Mouse (Mus musculus): Measurements from ENCODE around the gene Tpte.
"Not testable (repeated sequence)": the region's sequence is repeated elsewhere in the genome, so short reads cannot be mapped to it uniquely, and the experiment has no call there.

Tpte gene

DNA sequence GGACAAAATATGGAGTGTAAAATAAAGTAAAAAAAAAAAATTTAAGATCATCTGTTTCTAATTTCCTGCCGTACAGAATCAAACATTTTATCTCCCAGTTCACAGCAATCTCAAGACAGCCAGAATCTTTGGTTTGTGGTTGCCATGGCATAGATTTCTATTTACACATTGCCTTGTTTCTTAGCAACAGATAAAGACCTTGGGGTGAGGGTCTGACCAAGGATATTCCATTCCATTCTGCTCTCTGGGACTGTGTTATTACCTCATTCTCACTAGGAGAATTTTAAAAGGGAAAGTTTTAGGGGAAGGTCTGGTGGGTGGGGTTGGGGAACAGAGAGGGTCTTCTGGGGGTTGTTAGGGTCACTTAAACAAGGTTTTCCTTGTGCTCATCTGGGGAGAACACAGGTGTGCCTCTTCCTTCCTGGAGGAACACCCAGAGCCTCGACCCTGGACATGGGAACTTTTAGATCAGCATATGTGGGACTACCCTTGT lies at the start of gene Tpte:
TSS of gene Tpte (plus strand) at position 443 of the 493 bp plus-strand sequence.
- in situ Hi-C loops (cut with MboI, MseI): loop anchor here (5.0 to 10.0 kb wide), 2 partner anchors 34 to 1278 kb away; no protein-coding TSS in a partner anchor

DNA sequence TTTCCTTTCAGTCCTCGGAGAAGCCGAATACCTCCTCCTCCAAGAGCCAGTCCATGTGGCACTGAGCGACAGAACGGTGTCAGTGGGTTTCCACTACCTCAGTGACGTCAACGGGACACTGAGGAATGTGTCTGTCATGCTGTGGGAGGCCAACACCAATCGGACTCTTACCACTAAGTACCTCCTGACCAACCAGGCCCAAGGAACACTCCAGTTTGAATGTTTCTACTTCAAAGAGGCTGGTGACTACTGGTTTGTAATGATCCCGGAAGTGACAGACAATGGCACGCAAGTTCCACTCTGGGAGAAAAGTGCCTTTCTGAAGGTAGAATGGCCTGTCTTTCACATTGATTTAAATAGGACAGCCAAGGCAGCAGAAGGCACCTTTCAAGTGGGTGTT lies 40.3 kb upstream of the Tpte start:
- in situ Hi-C loops (cut with MboI, MseI): no loop called here

DNA sequence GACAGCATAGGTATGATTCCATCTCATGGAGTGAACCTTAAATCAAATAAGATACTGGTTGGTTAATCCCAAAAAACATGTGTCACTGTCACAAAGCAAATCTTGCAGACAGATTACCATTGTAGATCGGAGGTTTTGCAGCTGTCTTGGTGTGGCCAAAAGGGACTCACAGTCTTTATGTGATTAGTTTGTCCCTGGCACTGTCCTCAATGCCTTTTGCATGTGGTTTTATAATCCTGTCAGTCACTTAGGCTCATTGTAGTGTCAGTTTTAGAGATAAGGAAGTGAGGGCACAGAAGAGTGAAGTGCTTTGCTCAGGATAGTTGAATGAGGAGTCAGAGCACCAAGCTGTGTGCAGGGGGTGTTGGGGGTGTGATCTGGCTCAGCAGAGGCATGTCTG lies 37.6 kb upstream of the Tpte start:
- in situ Hi-C loops (cut with MboI, MseI): no loop called here

DNA sequence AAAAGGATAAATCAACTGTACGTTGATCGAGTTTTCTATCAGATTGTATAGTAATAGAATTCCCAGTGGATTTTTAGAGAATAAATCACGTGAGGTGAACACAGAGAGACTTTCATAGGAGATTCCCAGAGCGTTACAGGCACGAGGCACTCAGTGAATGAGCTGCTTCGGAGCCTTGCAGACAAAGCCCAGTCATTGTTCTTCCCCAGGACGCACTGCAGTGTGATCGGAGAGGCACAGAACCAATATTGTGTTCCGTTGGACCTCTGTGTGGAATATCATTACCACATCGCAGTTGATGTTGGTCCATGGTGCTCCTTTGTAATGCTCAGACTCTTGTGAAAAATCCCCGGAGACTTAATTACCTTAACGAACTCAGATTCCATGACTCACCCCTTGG lies 35.3 kb upstream of the Tpte start:
- in situ Hi-C loops (cut with MboI, MseI): no loop called here

DNA sequence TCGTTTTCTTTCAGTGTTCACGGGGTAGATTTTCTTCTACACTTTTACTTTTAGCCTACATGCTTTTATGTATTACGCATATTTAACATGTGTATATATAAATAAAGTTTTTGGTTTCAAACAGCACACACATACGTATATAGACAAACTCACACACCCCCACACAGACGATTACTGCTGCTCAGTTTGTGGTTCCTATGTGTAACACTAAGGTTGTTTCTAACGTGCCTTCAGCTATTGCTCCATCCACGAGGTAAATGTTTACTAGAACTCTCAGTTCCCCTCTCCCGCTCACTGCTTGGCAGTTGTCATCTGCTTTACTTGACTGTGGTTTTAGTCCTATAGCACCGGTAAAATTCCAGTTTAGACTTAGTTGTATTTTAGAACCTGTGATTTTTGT lies 34.2 kb upstream of the Tpte start:
- in situ Hi-C loops (cut with MboI, MseI): no loop called here

DNA sequence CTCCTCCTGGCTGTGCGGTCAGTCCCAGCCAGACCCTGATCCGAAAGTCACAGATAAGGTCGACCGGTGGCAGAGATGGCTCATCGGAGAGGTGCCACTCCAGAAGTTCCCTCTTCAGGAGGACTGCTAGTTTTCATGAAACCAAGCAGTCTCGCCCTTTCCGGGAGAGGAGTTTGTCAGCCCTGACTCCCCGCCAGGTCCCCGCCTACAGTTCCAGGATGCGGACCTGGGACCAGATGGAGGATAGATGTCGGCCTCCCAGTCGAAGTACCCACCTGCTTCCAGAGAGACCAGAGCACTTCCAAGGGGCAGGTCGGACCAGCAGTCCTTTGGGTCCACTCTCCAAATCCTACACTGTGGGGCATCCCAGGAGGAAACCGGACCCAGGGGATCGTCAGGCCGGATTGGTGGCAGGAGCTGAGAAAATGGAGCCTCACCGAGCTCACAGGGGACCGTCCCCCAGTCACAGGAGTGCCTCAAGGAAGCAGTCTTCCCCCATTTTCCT lies 24.2 kb upstream of the Tpte start:
- in situ Hi-C loops (cut with MboI, MseI): loop anchor here (5.0 kb wide), 1 partner anchor 93 kb away; no protein-coding TSS in a partner anchor

DNA sequence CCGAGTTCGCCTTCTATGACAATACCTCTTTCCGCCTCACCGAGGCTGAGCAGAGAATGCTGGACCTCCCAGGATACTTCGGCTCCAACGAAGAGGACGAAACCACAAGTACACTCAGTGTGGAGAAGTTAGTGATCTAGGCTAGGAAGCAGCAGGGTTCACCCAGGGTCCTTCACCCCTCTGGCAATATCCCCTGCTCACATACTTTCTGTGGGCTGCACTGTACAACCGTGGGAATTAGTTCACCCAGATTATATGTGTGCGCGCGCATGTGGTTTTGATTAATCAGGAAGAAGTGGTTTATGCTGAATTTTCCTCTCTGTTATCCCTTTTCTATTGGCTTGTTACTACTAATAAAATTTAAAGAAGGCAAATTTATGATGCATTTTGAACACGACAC lies 23.7 kb upstream of the Tpte start:
- in situ Hi-C loops (cut with MboI, MseI): loop anchor here (5.0 kb wide), 1 partner anchor 93 kb away; no protein-coding TSS in a partner anchor

DNA sequence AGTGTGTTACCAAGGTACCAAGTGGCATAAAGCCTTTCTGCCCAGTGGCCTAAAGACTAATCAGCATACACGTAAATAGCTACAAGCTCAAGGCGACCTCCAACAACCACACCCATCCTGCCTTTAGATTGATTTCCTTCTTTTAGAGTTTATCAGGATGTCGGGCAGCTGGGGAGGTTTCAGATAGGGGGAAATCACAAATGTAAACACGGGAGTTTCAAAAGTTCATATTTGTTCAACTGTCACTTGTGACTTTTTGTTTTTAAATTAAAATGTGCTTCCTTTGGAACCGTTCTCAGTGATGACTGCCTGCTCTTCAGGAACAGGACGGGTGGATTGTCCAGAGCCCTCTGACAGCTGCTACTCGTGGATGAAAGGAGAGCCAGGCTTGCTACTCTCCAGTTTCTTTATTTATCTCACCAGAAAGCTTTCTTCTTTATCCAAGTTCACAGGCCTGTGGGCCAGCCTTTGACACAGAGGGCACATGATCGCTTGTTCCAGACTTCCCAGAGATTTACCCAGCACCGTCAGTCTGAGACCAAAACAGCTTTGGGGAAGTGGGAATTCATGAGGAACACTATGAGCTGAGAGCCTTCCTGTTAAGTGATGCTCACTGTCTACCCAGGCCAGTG lies 23.0 kb upstream of the Tpte start:
- in situ Hi-C loops (cut with MboI, MseI): loop anchor here (5.0 kb wide), 1 partner anchor 72 kb away; no protein-coding TSS in a partner anchor

DNA sequence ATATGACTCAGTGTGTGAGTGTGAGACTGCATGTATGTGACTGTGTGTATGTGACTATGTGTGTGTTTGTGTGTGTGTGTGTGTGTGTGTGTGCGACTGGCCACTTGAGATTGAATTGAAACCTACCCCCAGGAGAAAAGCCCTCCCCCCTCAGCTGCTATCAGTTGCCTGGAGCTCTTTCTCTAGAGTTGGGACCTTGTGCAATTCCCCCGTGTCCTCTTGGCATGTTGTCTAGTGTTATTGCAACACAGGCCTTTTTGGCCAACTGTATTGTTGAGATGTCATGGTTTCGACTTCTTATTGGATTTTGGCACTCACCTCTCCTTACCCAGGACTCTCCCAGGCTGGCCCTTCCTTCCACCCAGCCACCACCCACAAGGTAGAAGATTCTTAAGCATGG lies 21.0 kb upstream of the Tpte start:
- in situ Hi-C loops (cut with MboI, MseI): loop anchor here (5.0 kb wide), 1 partner anchor 70 kb away; no protein-coding TSS in a partner anchor

DNA sequence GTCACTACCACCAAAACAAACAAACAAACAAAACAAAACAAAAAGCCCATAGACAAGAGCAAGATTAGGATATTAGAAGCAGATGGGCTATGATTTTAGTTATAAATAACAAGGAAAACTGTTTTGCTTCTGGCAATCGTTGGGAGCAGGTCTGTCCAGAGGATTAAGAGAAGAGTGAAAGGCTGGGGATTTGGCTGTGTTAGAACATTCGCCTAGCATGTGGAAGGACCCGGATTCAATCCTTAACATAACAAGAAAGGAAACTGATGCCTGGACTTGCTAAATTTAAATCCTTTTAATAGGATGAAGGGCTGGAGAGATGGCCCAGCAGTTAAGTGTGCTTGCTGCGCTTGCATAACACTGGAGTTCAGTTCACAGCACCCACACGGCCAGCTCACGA lies 18.9 kb upstream of the Tpte start:
- in situ Hi-C loops (cut with MboI, MseI): loop anchor here (5.0 kb wide), 1 partner anchor 68 kb away; no protein-coding TSS in a partner anchor

DNA sequence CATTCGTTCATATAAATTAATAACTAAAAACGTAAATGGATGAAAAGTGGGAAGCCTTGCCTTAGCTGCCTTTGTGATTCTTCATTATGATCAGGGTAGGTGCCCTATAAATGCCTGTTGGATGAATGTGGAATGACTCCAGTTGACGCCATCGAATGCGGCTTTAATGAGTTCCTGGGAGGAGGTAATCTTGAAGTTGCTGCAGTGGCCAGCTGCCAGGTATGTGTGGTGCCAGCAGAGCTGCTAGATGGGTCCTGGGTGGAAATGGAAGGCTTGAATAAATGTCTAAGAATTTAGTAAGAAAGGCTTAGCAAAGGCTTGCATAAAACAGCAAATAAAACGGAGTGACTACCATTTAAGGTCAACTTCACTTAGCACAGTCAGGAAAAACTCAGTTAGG lies 18.5 kb upstream of the Tpte start:
- in situ Hi-C loops (cut with MboI, MseI): loop anchor here (5.0 kb wide), 1 partner anchor 68 kb away; no protein-coding TSS in a partner anchor

DNA sequence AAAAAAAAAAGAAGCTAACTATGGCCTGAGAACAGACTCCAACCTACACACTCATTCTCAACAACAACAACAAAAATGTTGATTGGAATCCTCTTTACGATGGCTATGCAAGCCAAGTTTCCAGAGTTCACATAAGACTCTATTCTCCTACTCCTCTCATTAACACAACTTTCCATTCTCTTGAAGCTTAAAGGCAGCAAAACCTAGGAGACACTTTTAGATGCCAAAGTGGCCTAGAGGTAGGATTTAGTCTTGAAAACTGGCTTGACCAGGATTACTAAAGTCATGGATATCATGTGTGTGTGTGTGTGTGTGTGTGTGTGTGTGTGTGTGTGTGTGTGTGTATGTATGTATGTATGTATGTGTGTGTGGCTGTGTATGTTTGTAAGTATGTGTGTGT lies 18.0 kb upstream of the Tpte start:
- in situ Hi-C loops (cut with MboI, MseI): no loop called here

DNA sequence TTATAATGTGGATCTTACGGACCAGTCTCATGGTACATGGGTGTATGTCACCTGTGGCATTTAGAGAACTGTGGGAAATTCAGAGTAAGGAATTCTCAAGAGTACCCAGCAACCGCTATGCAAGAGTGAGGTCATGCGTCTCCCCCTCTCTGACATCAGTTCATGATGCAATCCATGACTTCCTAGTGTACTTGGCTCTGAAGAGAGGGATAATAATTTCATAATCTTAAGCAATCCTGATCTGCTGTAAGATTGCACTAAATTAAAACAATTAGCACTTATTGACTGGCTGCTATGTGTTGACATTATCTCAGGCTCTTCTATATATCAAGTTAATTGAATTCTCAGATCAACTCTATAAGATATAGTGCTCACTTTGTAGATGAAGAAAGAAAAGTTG lies 16.4 kb upstream of the Tpte start:
- in situ Hi-C loops (cut with MboI, MseI): no loop called here

DNA sequence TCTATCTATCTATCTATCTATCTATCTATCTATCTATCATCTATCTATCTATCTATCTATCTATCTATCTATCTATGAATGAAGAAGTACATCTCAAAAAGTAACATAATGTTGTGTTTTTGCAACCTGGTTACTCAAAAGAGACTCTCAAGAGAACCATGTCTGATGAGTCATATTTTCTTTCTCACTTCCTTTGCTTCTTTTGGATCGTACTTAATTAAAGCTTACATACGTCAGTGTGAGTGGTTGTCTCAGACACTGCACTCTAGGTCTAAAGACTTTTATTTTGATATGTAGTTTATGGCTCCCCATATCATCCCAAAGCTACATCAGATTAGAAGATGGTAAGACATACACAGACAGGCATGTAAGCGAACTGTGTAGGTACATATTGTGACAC lies 10.1 kb upstream of the Tpte start:
- in situ Hi-C loops (cut with MboI, MseI): no loop called here

DNA sequence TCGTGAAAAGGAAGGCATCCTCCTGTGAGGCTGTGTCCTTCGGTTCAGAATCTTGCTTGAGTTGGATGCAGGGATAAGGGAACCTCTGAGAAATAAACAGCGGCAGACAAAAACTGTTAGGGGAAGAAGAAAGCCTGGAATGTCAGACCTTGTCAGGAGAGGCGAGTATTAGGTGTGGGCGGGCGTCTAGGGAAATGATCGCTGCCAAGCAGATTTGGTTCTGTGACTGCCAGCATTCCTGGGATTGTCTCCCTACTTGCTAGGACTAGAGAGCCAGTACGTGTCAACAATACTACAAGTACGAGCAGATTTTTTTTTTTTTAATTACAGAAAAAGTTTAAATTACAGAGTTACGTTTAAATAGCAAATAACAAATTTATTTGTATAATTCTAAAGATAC lies 8.6 kb upstream of the Tpte start:
- in situ Hi-C loops (cut with MboI, MseI): no loop called here

DNA sequence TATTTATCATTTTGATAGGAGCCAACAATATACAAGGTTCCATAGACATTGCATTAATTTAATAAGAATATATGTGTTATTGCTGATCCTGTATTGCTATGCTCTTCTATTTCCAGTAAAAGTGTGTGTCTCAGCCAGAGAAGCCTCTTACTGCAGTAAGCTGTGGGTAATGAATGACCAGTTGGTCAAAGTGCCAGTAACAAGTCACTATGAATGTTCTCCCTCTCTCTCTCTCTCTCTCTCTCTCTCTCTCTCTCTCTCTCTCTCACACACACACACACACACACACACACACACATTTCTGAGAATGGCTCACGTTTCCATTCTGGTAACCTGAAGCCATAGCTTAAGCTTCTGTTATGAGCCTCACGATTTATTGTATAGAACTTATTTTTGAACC lies 19.1 kb downstream of the Tpte start:
- in situ Hi-C loops (cut with MboI, MseI): no loop called here

DNA sequence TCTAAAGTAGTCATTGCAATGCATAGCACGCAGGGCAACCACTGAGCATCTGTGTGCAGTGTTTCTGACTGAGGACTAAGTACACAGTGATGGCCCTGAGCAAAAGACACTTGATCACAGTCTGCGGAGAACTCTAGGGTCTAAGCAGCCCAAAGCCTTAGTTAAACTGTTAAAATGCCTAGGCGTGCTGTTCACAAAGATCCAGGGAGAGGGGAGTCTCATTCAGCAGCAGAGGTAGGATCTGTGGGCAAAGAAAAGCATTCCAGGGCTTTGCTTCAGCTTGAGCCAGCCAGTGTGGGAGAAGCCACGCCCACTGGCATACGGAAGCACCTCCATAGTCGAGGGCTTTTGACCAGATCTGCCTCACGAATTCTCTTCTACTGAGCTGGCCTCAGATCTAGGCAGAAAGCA lies 19.7 kb downstream of the Tpte start:
- in situ Hi-C loops (cut with MboI, MseI): no loop called here

DNA sequence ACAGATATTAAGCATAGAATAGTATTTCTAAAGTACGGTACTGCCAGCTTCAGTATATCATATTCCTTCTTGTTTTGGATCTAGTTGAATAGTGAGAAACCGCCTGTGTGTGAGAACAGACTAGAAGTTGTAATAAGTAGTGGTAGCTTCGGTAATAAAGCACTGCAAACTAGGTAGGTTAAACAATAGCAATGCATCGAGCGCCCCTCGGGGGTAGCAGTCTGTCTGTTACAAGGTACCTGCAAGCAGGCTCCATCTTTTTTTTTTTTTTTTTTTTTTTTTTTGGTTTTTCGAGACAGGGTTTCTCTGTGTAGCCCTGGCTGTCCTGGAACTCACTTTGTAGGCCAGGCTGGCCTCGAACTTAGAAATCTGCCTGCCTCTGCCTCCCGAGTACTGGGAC lies 20.8 kb downstream of the Tpte start:
- in situ Hi-C loops (cut with MboI, MseI): not testable (repeated sequence)

DNA sequence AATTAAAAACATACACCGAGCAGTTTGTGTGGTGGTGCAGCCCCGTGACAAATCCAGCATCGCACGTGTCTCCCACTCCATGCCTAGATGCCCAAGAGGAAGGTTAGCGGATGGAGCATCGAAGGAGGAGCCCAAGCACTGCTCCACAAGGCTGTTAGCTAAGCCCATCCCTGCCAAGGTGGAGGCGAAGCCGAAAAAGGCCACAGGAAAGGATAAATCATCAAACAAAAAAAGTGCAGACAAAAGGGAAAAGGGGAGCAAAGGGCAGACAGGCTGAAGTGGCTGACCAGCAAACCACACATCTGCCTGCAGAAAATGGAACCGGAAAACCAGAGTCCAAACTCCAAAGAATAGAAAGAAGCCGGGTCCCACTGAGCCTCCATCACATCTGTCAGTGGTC lies 23.8 kb downstream of the Tpte start:
- in situ Hi-C loops (cut with MboI, MseI): no loop called here

DNA sequence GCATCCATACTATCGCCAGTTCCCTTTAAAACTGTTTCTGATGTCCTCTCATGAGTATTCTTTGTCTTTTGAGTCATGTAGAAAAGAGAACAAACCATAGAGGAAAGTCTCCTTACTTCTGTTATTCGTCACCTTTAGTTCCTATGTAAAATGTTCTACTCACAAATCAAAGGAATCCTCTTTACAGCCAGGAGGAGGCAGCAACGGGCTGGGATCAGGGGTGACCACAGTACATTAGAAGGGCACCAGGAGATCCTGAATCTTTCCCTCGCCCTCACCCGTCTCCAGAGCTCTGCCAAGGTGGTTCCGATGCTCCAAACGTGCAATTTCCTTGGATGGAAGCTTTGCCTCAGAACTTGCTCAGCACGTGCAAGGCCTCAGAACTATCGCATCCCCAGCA lies 28.2 kb downstream of the Tpte start:
- in situ Hi-C loops (cut with MboI, MseI): no loop called here

DNA sequence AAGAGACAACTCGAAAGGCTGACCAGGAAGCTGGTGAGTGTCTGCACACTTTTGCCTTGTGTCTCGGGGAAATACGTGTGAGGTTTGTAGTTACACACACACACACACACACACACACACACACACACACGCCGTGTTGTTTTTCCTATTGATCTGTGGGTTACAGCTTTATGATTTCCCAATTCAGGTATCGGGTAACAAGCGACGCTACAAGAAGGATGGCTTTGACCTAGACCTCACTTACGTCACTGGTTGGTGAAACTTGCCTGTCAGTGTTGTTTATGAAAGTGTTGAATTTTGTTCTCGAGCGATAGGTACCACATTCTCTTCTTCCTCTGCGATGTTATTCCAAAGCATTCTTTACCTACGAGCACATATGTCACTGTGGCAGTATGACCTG lies 52.2 kb downstream of the Tpte start:
- in situ Hi-C loops (cut with MboI, MseI): no loop called here

DNA sequence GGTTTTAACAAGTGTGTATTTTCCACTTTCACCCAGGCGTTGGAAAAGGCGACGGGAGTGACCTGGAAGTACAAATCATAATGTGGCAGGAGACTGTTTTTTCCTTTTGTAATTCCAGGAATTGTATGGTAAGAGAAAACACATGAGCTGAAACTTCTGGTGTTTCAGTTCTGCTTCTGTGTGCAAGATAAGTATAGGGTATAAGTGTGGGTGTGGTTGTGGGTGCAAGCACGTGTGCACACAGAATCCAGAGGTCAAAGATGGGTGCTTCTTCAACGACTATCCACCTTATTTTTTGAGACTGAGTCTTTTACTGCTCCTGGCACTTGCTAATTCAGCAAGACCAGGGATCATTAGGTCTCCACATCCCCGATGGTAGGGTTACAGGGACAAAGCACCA lies 76.1 kb downstream of the Tpte start:
- in situ Hi-C loops (cut with MboI, MseI): no loop called here

DNA sequence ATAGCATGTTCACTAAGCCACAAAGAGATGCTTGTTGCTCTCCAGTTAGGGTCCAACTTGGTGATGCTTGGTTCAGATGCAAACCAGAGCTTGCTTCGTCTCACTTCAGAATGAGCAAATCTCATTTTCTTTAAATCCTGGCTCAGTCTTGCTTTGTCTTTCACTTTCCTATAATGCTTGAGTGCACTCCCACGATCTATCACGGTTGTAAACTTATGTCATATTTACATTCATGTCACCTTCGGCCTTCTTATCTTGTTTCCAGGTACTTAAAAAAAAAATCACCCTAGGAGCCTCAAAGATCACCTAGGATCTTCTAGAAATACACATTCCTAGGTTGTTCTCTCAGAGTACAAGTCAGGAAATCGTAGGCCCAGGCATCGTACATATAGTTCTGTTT lies 76.6 kb downstream of the Tpte start:
- in situ Hi-C loops (cut with MboI, MseI): no loop called here
